Mouse (Mus musculus) urinary bladder, postnatal 4 days (tissue): ENCODE results near the gene Gm45062.
"Not testable (repeated sequence)": the region's sequence is repeated elsewhere in the genome, so short reads cannot be mapped to it uniquely, and the experiment has no call there.

Experiments used
- DNase-seq, 2 experiments: peaks; one replicate each; pipeline ENCODE4 v3.0.0; 2021 to 2022; ENCODE audit warnings: low spot score in 2 of 2

Gene Gm45062

DNA sequence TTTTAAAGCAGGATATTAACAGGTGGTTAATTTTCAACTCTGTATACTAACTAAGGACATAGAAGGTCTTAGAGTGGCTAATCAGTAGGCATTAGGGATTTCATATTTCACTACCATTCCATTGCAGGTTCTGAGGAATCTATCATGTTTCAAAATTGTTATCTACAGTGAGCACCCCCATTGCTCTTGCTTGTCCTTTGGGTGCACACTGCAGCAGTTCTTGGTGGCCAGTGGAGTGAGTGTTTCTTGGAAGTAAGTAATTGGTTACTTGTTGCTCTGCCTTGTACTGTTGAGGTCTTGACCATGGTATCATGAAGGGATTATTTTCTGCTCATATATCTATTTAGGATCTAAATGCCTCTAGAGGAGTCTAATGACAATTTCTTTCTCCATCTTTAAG is 57.0 kb downstream of the Gm45062 start:
- DNase-seq: no peak

DNA sequence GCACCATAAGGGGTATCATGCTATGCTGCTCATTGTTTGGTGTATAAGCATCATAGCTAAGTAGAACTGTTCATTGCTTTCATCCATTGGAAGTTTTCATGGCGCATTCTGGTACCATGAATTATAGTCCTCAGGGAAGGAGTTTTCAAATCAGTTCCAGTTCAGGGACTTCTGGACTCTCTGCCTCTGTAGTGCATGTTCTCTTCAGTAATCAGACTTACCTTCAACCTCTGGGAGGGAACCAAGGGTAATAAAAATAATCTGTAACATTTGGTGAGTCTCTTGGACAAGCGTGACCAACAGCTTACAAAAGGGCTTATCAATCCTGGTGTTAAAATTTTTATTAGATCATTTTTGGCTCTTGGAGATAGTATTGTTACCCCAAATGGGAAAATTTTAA is 60.3 kb downstream of the Gm45062 start:
- no peak for DNase-seq

DNA sequence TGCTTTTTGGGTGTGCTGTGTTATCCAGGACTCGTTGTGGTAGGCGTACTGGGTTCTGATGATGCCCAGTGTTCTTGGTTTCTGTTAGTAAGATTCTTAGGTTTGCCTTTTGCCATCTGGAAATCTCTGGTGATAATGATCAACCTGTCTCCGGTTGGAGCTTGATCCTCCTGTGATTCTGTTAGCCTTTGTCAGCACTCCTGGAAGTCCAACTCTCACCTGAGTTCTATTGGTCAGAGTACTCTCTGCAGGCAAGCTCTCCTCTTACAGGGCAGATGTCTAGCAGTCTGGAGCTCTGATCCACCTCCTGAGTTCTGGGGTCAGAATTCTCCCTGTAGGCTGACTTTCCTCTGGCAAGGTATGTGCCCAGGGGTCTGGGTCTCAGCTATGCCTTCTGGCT is 72.2 kb downstream of the Gm45062 start:
- not testable (repeated sequence) for DNase-seq

DNA sequence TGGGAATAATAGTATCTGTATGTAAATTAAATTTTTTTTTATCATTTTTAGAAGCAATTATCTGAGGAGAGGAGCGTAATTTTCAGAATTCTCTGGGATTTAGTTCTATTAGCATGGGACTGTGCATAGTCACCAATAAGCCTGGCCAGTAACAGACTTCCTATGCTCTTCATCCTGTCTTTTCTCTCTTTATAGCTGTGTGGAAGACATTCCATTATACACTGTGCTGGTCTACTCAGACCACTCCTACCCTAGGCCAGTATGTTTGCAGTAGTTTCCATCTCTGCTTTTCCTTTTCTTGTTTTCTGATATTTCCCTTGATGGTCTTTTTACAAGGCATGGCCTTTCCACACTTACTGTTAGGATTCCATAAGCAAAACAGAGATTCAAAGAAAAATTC is 74.1 kb downstream of the Gm45062 start:
- no peak for DNase-seq

DNA sequence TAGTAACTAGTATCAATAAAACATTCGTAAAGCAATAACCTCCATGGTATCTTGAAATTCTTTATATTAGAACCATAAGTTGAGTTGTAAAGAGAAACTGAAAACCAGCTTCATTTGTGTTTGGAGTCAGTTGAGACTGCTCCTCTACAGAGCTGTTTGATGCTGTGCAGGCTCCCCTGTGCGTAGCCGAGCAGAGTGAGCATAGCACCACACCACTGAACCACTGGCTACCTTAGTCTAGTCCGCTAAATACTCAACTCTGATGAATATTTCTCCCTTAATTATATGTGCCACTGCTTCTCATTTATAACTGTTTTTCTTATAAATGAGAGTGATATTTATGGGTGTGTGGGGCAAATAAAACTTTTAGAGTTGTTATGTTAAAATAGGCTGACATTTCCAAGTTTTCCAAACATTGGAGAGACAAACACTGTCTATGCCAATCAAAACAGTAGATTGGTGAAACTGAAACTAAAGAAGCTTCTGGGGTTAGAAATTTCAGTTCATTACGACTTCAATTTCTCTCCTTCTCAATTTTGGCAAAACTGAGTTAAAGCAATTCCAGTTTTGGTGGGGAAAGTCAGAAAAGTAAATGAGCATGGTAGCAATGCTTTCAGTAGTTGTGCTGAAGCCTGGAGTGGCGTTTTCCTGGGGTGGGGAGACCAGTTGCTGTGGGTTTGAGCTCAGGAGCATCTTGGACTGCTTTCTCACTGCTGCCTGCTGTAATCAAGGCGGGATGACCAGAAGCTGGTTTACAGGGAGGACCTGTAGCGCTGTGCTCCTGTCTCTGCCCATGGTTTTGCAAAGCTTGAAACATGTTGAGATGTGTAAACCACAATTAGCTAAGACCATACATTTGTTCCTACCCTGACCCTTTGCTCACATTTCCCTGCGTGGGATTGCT is 77.5 kb downstream of the Gm45062 start:
- DNase-seq: no peak

DNA sequence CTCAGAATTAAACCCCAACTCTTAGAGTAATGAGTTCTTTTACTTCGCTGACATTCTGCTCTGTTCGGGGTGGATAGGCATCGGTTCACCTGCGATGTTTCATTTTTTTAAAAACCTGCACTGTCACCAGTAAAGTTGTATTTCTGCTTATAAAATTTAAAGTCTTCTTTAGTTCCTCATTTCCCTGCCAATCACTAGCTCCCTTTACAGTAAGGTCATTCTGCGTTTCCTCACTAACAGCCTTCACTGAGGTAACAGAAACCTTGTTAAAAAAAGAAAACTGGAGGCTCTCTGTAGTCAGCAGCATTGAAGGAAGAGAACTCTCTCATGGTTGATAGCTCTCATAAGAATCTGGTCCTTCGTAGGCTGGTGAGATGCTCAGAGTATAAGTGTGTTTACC is 80.2 kb downstream of the Gm45062 start:
- no peak for DNase-seq

DNA sequence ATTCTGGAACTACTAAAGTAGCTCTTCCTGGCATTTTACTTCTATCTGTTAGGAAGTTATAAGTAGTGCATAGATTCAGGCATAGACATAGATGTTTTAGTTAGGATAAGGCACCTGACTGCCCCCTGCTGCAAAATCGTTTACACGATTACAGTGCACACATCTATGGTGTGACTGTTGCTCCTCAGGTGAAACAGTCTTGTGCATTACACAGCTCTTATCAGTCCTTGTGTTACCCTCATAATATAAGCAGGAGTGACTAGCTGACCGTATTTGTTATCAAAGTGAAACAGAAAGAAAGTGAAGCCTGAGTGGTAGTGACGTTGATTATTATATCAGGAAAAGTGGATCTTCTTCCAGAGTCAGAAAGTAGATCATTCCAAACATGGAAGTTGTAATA is 84.0 kb downstream of the Gm45062 start:
- no peak for DNase-seq

DNA sequence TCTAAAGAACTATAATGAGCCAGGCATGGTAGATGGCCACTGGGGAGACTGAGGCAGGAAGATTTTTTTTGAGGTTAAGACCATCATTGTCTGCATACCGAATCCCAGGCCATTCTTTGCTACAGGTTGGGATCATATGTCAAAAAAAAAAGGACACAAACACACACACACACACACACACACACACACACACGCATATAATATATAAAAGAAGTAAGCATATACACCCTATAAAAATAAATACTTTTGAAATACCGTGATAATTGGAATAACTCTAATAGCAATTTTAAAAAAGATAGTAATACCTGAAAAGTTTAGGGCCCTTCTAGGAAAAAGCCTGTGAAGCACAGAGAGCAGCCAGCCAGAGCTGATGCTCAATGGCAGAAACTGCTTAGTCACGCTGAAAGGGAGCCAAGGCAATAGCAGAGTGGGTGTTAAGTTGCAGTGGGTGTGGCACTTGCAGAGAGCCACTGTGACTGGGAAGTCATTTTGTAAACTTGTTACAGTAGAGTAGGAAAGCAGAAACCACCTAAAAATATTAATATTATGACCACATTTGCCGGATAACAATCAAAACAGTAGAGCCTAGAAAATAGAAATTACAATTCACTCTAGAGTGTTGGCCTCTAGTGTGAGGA is 86.1 kb downstream of the Gm45062 start:
- no peak for DNase-seq

DNA sequence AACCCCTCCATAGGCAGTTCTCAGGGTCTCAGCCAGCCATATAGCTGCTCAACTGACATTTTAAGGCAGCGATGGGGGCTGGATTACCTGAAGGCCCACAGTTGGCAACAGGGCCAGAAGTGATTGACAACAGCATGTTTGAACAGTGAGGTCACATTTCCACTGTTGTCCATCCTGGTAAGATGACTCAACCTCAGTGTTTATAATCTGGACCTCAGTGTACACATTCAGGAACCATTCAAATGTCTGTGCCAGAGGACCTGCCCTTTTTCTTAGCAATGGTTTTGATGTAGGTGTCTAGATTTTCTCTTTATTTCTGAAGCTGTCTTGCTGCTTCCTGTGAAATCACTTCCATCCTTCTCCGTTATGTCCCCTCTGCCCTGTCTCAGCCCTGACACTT is 87.9 kb downstream of the Gm45062 start:
- no peak for DNase-seq

DNA sequence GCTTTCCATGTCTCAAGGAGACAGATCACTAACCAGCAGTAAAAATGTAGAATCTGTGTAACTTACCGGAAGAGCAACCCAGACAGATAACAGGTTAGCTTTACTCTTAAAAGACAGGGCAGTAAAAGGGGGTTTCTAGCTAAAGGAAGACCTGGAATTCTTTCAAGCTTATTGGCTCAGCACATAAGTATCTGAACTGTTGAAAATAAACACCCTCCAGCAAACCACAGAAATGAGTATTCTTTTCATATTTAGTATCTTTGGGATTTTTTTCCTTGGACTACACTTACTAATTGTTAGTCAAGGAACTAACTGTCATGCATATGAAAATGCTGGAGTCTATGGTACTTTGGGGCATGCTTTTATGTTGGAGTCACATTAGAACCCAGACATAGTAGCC is 89.1 kb downstream of the Gm45062 start:
- DNase-seq: no peak

DNA sequence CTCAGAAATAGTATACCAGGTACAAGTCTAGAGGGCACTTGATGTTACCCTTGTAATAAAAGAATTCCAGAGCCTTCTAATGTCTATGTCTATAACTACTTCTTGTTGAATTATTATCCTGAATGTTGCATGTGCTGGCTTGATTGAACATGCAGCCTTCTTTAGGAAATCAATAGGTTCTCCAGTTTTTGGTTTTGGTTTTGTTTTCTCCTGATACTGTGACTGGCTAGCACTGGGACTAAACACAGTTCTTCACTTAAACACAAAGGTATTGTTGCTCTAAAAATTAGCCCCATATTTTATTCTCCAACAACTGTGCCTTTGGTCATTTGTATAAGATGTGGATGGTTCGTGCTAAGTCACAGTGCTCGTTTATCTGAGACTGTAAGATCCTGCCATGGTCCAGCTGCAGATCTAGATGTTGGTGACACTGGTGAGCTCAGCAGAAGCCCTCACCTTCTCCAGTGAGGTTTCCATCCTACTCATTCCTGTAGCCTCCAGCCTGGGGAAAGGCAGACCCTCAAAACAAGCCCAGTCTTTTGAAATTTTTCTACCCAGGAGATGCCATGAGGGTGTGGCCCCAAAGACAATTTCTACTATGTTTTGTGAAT is 89.9 kb downstream of the Gm45062 start:
- no peak for DNase-seq

DNA sequence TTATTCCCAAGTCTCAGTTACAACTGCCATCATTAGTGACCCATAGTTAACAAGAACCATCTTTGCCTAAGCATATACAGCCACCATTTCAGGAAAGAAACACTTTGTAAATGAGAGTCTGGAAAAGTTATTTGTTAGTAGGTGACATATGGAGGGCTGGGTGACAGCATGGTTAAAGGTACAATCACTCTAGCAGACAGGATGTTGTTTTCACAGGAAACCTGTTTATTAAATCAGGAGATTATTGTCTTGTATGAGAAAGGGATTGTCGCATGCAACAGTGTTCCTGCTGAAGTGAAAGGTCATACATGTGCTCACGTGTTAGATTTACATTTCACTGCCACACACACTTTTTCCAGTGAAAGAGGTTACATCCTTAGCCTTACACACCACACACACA is 92.3 kb downstream of the Gm45062 start:
- DNase-seq: no peak

DNA sequence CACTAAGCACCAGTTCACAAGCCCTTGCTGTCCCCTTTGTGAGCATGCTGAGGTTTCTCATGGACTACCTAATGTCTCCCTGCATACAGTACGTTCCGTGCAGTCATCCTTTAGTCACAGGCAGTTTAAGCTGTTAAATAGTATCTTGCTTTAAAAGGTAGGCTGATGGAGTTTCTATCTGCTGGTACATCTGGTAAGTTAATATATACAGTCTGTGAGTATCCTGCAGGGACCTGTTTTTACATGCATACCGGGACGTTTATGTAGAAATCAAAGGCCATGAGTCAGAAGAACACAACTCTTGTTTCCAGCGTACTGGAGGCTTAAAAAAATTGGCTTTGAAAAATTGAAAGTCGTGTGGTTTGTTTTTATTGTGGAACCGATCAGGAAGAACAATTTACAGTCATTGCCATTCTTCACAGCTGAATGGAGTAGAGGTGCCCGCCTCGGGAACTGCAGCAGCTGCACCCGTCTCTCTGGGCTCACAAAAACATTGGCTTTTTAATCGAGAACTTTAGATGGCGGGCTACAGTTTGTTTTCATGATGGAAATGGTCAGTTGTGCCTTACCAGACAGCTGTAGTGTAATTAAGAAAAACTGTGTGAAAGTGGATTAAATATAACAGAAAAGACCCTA is 93.4 kb downstream of the Gm45062 start:
- DNase-seq: no peak

DNA sequence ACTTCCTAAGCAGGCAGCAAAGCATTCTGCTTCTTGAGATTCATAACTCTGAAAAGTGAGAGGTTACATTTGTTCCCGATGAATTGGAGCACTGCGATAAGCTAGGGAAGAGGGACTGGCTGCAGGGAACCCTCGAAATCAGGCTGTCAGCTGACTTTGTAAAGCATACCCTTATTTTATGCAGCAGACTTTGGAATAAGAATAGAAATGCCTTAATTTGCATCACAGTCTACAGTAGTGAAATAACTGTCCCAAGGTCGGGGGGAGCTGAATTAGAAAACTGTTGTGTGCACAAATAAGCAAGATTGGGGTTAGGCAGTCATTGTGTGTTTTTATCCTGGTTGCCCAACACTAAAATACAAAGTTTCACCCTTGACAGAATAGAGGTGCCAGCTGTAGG is 94.2 kb downstream of the Gm45062 start:
- no peak for DNase-seq

DNA sequence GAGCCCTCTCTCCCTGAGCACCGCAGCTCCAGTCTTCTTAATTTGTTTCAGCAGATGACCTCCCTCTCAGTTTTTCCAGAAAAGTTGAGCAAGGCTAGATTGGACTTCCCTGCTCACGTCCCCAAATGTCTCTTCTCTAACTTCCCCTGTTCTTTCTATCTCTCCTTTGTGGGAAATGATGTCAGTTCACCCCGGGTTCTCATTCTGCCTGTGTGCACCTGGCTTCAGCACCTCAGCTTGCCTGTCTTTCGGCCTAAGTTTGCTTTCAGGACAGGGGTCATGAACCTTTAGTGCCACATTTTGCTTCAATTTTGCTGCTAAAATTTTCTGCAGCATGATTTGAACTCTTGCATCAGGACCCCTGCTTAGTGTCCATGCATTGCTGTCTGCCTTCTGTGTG is 95.6 kb downstream of the Gm45062 start:
- no peak for DNase-seq

DNA sequence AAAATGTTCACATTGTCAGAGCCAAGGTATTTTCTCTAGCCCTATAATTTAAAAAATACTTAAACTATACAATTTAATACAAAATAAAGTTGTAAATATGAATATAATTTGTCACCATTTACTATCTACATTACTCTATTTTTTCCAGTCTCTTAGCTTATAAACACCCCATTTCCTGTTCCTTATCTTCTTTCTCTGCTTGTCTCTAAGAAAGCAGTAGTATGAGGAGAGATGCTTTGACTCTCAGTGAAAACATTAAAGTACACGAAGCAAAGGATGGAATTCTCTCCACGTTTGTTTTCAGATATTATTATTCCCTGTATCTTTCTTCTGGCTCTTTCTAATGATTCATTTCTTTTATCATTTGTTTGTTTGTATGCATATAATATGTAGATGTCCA is 99.0 kb downstream of the Gm45062 start:
- no peak for DNase-seq

DNA sequence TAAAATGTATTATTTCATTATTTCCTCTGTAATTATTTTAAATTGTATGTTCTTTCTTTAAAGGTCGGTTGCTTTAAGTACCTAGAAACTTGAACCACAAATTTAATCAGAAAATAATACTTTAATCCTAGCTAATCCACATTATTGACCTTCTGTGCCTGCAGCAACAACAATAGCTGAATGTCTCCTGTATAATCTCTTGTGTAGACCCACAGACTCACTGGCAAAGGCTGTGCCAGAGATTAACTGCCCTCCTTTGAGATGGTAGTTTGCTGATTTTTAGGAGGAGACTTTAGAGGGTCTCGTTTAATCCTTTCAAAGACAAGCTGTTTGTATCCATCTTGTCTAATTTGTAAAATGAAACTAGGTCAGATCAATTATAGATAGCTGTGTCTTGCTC is 99.5 kb downstream of the Gm45062 start:
- no peak for DNase-seq

DNA sequence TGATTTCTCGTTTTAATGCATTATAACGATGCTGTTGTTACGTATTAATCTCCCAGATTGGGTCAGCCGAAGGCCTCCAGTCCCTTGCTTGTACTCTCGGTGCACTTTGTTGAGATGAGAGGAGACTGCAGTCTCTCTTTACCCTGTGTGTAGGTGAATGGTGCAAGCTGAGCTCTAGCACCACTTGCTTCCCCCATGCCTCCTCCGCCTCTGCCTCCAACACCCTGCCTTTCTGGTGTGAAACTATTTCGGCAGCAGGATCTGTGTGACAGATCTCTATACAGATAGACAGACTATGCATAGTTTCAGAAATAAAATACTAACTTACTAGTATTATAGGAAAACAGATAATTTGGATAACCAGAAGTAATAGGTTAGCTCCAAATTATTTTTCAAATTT is 101.6 kb downstream of the Gm45062 start:
- DNase-seq: no peak

DNA sequence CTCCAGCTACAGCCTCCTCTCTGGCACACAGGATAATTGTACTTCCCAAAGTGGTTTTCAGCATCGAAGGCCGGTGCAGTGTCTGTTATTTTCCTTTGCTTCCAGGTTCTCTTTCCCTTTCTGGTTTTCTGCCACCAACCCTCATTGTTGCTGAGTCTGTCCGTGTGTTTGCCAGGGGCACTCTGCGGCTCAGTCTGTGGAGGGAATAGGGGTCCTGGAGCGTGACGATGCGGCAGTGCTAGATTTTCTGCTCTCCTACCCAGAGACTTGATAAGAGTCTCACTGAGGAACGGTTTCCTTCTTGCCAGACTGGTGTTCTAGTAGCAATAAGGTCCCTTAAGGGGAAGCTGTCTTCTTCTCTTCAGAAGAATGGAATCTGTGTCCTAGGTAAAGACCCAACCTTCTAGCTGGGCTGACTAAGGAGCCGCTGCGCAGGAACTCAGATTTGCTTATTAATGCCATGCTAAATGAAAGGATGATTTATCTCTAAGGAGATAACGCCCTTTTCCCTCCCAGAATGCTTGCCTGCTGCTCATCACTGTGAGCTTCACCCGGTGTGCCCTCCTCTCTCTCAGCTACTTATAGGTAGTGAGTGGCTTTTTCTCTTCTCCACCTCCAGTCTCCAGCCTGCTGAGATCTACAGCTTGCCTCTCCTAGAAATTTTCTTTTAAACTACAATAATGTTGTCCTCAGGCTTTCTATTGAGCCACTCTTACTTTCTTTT is 104.9 kb downstream of the Gm45062 start:
- no peak for DNase-seq

DNA sequence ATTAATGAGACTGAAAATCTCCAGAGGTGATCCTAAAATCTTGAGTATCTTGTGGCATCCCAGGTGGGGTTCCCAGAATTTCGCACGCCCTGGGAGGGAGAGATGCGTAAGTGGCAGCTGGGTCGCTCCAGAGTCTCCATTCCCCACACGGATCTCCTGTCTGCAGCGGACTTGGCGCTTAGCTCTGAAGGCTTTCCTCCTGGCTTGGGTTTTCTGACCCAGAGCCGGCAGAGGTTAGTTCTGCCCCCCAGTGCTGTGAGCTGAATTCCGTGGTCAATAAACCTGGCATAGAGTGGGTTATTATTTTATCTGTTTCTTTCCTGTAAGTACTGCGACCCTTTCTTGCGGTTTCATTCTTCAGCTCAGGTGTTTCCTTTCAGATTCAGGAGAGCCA is 105.5 kb downstream of the Gm45062 start:
- no peak for DNase-seq

DNA sequence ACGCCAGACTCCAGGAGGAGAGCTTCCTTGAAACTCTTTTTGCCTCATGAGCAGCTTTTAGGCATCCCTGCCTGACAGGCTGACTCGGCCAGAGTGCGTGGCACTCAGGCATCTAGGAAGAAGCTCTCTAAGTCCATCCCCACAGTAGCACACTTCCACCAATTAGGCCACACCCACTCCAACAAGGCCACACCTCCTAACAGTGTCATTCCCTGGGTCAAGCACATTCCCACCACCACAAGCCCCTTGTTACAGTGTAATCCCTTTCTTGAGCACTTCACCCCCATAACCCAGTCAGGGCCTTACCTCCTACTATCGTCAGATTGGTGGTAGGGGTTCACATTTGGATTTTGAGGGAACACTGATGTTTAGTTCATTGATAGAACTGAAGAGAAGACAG is 108.4 kb downstream of the Gm45062 start:
- no peak for DNase-seq
